Mouse (Mus musculus): ENCODE results near the gene Nop16. TPM values are rescaled to one million over a fixed set of nuclear protein-coding genes. Genes with fewer than 3 reads are reported as not detected.

The Nop16 gene
- polyA plus RNA-seq, 1 experiment from 2014 or later: 41.1 TPM

DNA sequence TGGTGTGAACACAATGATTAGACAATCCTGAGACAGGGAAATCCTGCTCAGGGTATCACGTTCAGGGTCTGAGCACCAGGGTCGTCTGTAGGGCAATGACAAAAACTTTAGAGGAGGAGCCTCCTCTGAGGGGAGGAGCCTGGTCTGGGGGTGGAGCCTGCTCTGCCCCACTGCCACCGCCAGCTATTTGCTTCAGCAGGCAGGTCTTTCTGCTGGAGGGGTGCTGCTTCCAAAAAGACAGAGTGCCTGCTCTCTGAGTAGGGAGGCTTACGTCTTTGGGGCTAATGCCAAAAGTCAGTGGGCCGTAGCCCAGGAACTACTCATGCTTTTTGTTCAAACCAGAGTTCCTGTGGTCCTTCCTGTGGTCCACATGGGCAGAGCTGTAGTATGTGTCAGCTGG lies 21.5 kb downstream of the Nop16 start:
- TF ChIP-seq CTCF (IDR thresholded peaks at IDR 0.05; ENCODE audit: low read depth) (no peak), EP300 (IDR thresholded peaks at IDR 0.05; ENCODE audit: low read depth) (no peak)
- Histone ChIP-seq H3K4me1 (ENCODE audit: insufficient read depth) (peaks cover 19% of the 10 kb centered on the region), H3K27ac (ENCODE audit: low read depth) (no peak overlapping the region), H3K27me3 (ENCODE audit: insufficient read depth, low read length) (no peaks in the 10 kb centered on the region), H3K9me3 (ENCODE audit: low read length) (no peaks in the 10 kb centered on the region), H3K9ac (replicated peaks) (no peak overlapping the region), H3K4me2 (ENCODE audit: low read depth, low read length) (no peak overlapping the region), H3K36me3 (replicated peaks; ENCODE audit: insufficient read depth, low read length) (no peaks in the 10 kb centered on the region), H3K4me3 (ENCODE audit: low read depth, low read length) (no peak overlapping the region)
- 57% methylated on average over 5 of the region's 5 CpGs for WGBS (ENCODE audit: insufficient replicate concordance)
- DNase-seq (peak; percentile 24), ATAC-seq (no peak)

DNA sequence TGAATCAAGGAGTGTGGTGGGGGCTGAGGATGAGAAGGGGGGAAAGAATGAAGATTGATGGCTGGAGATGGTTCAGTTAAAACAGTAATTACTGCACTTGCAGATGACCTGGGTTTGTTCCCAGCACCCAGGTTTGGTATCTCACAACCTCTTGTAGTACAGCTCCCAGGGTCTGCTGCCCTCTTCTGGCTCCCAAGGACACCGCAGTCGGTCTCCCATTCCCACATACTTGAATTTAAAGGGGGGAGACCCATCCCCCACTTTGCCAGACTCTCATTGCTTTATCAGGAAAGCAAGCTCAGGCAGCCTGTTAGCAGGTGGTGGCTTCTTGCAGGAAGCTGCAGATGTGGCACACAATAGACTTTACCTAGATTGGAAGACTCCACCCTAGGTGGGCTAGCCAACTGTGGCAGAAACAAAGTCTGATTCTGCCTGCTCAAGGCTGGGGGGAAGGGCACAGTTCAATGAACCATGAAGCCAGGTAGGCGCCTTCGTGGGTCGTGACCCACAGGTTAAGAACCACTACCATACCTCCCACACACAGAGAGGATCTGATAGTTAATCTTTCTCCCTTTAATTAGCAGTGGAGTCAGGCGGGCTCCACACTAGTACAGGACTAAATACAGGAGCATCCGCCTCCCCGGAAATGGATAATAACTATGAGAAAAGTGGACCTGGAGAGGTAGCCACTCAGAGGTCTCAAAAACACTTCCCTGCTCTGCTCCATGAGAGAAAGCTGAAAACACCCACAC lies 24.1 kb downstream of the Nop16 start:
- DNase-seq: peak; percentile 54
- Histone ChIP-seq H3K27ac (ENCODE audit: low read depth) (peak overlapping the region; percentile 90), H3K9me3 (ENCODE audit: low read length) (no peaks in the 10 kb centered on the region), H3K4me3 (ENCODE audit: low read depth, low read length) (peak overlapping the region; percentile 91), H3K27me3 (ENCODE audit: insufficient read depth, low read length) (no peaks in the 10 kb centered on the region), H3K4me2 (ENCODE audit: low read depth, low read length) (peak overlapping the region; percentile 90), H3K36me3 (replicated peaks; ENCODE audit: insufficient read depth, low read length) (peaks cover 17% of the 10 kb centered on the region), H3K9ac (replicated peaks) (peak overlapping the region; percentile 16; the same call in 1 of the 2 replicates), H3K4me1 (ENCODE audit: insufficient read depth) (peaks cover 22% of the 10 kb centered on the region)
- peak; percentile 45 for ATAC-seq
- TF ChIP-seq CTCF (IDR thresholded peaks at IDR 0.05; ENCODE audit: low read depth): peak; percentile 64
- no peak; the same call in 1 of the 2 replicates for TF ChIP-seq EP300 (IDR thresholded peaks at IDR 0.05; ENCODE audit: low read depth)
- 44% methylated on average over 8 of the region's 8 CpGs for WGBS (ENCODE audit: insufficient replicate concordance)

DNA sequence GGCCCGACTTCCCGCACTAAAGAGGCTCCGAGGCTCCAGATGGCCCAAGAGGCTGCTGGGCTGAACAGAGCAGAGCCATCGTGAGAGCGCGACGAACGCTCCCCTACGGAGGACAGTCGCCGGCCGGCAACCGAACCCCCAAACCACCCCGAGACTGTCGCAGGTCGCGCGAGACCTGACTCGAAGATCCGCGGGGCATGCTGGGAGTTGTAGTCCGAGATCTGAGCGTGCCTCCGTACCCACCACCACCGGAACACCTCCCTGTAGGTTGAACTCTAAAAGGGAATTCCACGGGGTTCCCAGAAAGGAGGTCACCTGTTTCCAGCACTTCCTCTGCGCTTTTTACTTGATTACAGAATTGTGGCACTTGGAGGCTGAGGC lies 24.7 kb downstream of the Nop16 start, which contains the start of gene 4833439L19Rik:
Gene 4833439L19Rik, minus strand, starts transcription at position 235 of the 381 bp plus-strand sequence.
- H3K36me3 ChIP-seq (replicated peaks; ENCODE audit: insufficient read depth, low read length): peaks cover 23% of the 10 kb centered on the region
- H3K4me3 ChIP-seq (ENCODE audit: low read depth, low read length): peak within 1 kb of the TSS; percentile 91
- DNase-seq: peak; percentile 96
- H3K4me1 ChIP-seq (ENCODE audit: insufficient read depth): peaks cover 22% of the 10 kb centered on the region
- peak within 1 kb of the TSS; percentile 98 for H3K9ac ChIP-seq (replicated peaks)
- under 1% methylated on average over 27 of the region's 27 CpGs for WGBS (ENCODE audit: insufficient replicate concordance)
- peak within 1 kb of the TSS; percentile 90 for H3K4me2 ChIP-seq (ENCODE audit: low read depth, low read length)
- H3K27ac ChIP-seq (ENCODE audit: low read depth): peak within 1 kb of the TSS; percentile 90
- peak; percentile 93 for ATAC-seq
- no peaks in the 10 kb centered on the region for H3K27me3 ChIP-seq (ENCODE audit: insufficient read depth, low read length)
- TF ChIP-seq EP300 (IDR thresholded peaks at IDR 0.05; ENCODE audit: low read depth) (no peak), CTCF (IDR thresholded peaks at IDR 0.05; ENCODE audit: low read depth) (no peak)
- no peaks in the 10 kb centered on the region for H3K9me3 ChIP-seq (ENCODE audit: low read length)

DNA sequence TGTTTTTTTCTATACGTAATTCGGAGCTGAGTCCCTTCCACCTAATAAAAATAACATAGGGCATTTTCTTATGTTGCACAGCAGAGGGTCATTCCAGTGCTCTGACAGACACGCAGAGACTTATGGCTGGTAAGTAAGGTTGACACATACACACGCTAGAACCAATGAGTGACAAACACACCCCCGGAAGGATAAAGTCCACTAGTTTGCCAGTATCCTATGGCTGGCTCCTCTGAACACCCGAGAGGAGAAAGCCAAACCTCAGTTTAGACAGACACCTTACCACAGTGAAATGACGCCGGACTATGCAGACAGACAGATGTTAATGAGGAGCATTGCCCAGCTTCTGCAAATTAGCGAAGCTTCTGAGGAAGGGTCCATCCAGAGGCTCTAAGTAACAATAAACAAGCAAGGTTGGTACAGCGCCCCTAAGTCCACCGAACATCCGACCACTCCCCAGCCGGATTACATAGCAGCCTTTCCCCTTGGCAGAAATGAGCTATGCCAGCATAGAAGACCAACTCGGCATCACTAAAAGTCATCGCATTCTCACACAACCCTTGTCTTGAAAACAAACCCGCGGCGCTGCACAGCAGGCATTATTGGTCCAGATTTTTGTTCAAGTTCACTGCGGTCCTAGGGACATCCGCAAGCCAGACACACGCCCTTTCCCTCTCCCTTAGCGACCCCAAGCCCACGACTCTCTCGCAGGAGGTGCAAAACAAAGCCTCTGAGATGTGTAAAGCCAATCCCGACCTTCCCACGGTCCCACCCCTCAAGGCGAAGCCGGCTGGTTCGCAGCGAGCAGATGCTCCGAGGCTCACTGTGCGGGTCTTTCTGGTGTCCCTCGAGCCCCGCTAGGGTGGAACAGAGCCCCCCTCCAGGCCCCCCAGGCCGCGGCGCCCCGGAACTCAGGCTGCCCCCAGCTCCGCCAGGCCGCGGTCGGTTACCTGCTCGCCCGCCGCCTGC lies 25.4 kb downstream of the Nop16 start:
- peak overlapping the region; percentile 98 for H3K9ac ChIP-seq (replicated peaks)
- TF ChIP-seq EP300 (IDR thresholded peaks at IDR 0.05; ENCODE audit: low read depth) (peak; percentile 35; the same call in 1 of the 2 replicates), CTCF (IDR thresholded peaks at IDR 0.05; ENCODE audit: low read depth) (no peak)
- ATAC-seq (peak; percentile 59), DNase-seq (peak; percentile 33)
- no peaks in the 10 kb centered on the region for H3K9me3 ChIP-seq (ENCODE audit: low read length)
- H3K27ac ChIP-seq (ENCODE audit: low read depth): peak overlapping the region; percentile 90
- peaks cover 22% of the 10 kb centered on the region for H3K4me1 ChIP-seq (ENCODE audit: insufficient read depth)
- peaks cover 29% of the 10 kb centered on the region for H3K36me3 ChIP-seq (replicated peaks; ENCODE audit: insufficient read depth, low read length)
- H3K27me3 ChIP-seq (ENCODE audit: insufficient read depth, low read length): no peaks in the 10 kb centered on the region
- 8% methylated on average over 45 of the region's 45 CpGs for WGBS (ENCODE audit: insufficient replicate concordance)
- H3K4me2 ChIP-seq (ENCODE audit: low read depth, low read length): peak overlapping the region; percentile 90
- H3K4me3 ChIP-seq (ENCODE audit: low read depth, low read length): peak overlapping the region; percentile 91

DNA sequence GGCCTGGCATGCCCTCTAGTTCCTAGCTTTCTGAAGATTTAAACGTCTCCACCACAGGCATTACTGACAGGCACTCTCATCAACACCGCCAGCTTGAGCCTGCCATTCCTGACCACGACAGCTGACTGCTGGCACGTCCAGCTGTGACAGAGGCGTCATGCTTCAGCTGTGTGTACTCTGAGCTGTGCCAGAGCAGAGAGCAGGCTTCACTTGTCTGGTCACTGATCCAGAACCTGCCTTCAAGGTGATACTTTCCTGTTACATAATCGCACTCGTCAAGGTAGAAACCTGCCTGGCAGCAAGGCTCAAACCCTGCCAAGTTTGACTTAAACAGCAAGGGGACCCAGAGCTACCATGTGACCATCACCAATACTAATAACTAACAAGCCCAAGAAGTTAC lies 27.3 kb downstream of the Nop16 start:
- Histone ChIP-seq H3K4me1 (ENCODE audit: insufficient read depth) (peaks cover 19% of the 10 kb centered on the region), H3K27me3 (ENCODE audit: insufficient read depth, low read length) (no peaks in the 10 kb centered on the region), H3K4me2 (ENCODE audit: low read depth, low read length) (no peak overlapping the region), H3K36me3 (replicated peaks; ENCODE audit: insufficient read depth, low read length) (peaks cover 47% of the 10 kb centered on the region), H3K9me3 (ENCODE audit: low read length) (no peaks in the 10 kb centered on the region), H3K4me3 (ENCODE audit: low read depth, low read length) (no peak overlapping the region), H3K9ac (replicated peaks) (no peak overlapping the region), H3K27ac (ENCODE audit: low read depth) (no peak overlapping the region)
- no peak for TF ChIP-seq CTCF (IDR thresholded peaks at IDR 0.05; ENCODE audit: low read depth)
- no peak for TF ChIP-seq EP300 (IDR thresholded peaks at IDR 0.05; ENCODE audit: low read depth)
- ATAC-seq (no peak), DNase-seq (no peak)
- 68% methylated on average over 7 of the region's 7 CpGs for WGBS (ENCODE audit: insufficient replicate concordance)

DNA sequence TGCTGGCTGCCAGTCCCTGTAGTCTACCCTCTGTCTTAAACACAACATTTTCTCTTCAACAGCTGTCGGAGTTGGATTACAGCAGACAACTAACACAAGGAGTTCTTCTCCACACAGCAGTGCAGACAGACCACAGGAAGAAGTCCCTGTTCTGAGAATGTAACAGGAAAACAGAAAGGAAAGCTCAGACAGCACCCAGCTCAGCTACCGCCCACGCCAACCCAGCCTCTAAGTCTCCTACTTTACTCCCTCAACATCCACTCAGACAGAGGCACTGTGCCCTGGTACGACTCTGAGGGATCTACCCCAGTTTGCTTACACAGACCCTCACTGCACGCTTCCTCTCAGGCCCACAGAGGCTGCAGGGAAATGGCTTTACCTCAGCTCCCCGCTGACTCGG lies 29.3 kb downstream of the Nop16 start:
- no peaks in the 10 kb centered on the region for H3K27me3 ChIP-seq (ENCODE audit: insufficient read depth, low read length)
- peaks cover 63% of the 10 kb centered on the region for H3K36me3 ChIP-seq (replicated peaks; ENCODE audit: insufficient read depth, low read length)
- no peak overlapping the region for H3K9ac ChIP-seq (replicated peaks)
- no peak overlapping the region for H3K27ac ChIP-seq (ENCODE audit: low read depth)
- no peak overlapping the region for H3K4me3 ChIP-seq (ENCODE audit: low read depth, low read length)
- no peak overlapping the region for H3K4me2 ChIP-seq (ENCODE audit: low read depth, low read length)
- no peaks in the 10 kb centered on the region for H3K9me3 ChIP-seq (ENCODE audit: low read length)
- H3K4me1 ChIP-seq (ENCODE audit: insufficient read depth): peaks cover 14% of the 10 kb centered on the region
- WGBS (ENCODE audit: insufficient replicate concordance): 88% methylated on average over 7 of the region's 7 CpGs
- DNase-seq: no peak
- TF ChIP-seq CTCF (IDR thresholded peaks at IDR 0.05; ENCODE audit: low read depth) (no peak), EP300 (IDR thresholded peaks at IDR 0.05; ENCODE audit: low read depth) (no peak)
- no peak for ATAC-seq

Measured in liver, postnatal 0 days (tissue).